Mouse (Mus musculus): ENCODE data around the gene Tacr2. TPM values are rescaled to one million over a fixed set of nuclear protein-coding genes. Genes with fewer than 3 reads are reported as not detected.

Gene Tacr2
- total and polyA plus RNA-seq, 3 experiments: 0.45 TPM; not detected in 2

DNA sequence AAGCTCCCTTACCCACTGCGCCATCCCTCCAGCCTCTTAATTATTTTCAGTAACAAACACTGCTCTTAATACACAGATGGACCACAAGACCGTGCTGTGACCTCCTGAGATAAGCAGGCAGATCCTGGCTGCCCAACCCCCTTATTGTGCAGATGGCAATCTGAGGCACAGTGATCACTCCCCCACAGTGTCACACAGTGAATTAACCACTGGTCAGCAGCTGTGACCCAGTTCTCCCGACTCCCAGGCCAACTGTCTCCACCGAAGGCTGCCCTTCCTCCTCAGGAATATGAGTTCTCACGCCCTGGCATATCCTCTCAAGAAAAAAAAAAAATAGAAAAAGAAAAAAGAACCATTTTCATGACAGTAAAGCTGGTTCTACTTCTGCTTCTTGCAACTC, 35.6 kb upstream of the Tacr2 start:
- DNase-seq (ENCODE audit: low spot score) (no peak), ATAC-seq (ENCODE audit: extremely low read depth, insufficient number of reproducible peaks, low FRiP score, poor library complexity, severe bottlenecking) (peak; percentile 86)
- TF ChIP-seq TAL1 (conservative IDR thresholded peaks at IDR 0.05; ENCODE audit: low read depth, low read length): peak; percentile 82
- TF ChIP-seq GATA1 (IDR thresholded peaks at IDR 0.05; ENCODE audit: borderline replicate concordance, low read length): no peak
- no peak overlapping the region; the same call in 1 of the 2 replicates for H3K4me3 ChIP-seq (ENCODE audit: low read depth, low read length)
- no peaks in the 10 kb centered on the region for H3K36me3 ChIP-seq (replicated peaks)
- H3K27me3 ChIP-seq (ENCODE audit: insufficient read depth, low read length): no peaks in the 10 kb centered on the region
- no peaks in the 10 kb centered on the region for H3K9me3 ChIP-seq (replicated peaks)
- peaks cover 80% of the 10 kb centered on the region for H3K4me1 ChIP-seq (ENCODE audit: insufficient read depth, low read depth, low read length)

DNA sequence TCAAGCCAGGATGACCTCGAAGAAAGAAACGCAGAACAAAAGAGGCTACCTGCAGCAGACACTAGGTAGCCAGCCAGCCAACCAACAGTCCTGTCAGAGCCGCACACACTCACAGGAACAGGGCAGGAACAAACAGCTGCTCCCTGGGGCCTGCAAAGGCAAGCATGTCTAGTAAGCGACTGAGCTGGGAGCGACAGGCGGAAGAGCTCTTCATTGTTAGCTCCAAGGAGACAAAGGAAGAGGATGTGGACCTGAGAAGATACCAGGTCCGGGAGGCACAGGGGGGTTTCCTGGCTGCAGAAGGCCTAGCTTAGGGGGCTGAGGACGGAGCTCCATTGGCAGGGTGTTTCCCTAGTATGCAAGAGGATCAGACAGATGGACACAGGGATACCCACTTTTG, 35.0 kb upstream of the Tacr2 start:
- no peak for ATAC-seq (ENCODE audit: extremely low read depth, insufficient number of reproducible peaks, low FRiP score, poor library complexity, severe bottlenecking)
- Histone ChIP-seq H3K4me1 (ENCODE audit: insufficient read depth, low read depth, low read length) (peaks cover 84% of the 10 kb centered on the region), H3K9me3 (replicated peaks) (no peaks in the 10 kb centered on the region)

DNA sequence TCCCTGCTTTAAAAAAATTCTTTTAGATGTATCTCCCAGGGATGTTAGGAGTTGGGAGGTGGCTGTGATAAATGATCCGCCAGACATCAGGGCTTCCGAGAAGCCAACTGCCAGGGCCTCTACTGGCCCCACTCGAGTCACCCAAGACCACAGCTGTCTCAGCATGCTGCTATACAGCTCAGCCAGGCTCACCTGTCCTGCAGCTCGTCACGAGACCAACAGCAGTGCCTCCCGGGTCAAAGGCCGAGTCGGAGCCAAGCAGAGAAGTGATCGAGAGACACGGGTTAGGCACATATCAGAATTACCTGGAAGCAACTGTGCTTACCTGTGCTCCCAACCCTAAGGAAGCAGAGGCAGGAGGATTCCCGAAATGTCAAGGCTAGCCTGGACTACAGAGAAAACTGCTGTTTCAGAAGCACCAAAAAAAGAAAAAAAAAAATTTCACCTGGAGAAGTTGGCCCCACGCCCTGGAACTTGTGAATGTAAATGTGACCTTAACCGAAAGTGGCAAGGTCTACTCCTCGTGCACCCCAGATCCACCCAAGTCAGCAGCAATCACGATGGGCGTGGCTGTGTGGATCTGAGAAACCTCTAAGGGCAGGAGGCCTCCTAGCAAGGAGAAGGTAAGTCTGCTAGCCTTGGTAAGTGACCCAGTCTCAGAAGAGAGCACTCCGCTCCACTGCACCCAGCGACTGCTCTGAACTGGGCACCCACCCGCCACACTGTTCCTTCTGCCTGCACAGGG, 34.0 kb upstream of the Tacr2 start:
- no peaks in the 10 kb centered on the region for H3K27me3 ChIP-seq (ENCODE audit: insufficient read depth, low read length)
- no peak for TF ChIP-seq TAL1 (conservative IDR thresholded peaks at IDR 0.05; ENCODE audit: low read depth, low read length)
- TF ChIP-seq GATA1 (IDR thresholded peaks at IDR 0.05; ENCODE audit: borderline replicate concordance, low read length): no peak
- no peak for TF ChIP-seq GATA2 (IDR thresholded peaks at IDR 0.05; ENCODE audit: borderline replicate concordance, low read depth, low read length)
- TF ChIP-seq POLR2AphosphoS5 (IDR thresholded peaks at IDR 0.05; ENCODE audit: insufficient replicate concordance, low read depth, low read length): no peak
- no peak for ATAC-seq (ENCODE audit: extremely low read depth, insufficient number of reproducible peaks, low FRiP score, poor library complexity, severe bottlenecking)
- H3K9me3 ChIP-seq (replicated peaks): no peaks in the 10 kb centered on the region
- DNase-seq (ENCODE audit: low spot score): no peak
- no peaks in the 10 kb centered on the region for H3K36me3 ChIP-seq (replicated peaks)
- peaks cover 75% of the 10 kb centered on the region for H3K4me1 ChIP-seq (ENCODE audit: insufficient read depth, low read depth, low read length)
- H3K4me3 ChIP-seq (ENCODE audit: low read depth, low read length): peak overlapping the region; percentile 65; the same call in 1 of the 2 replicates

More for the DNA sequence above, 35.0 kb upstream of the Tacr2 start:
- H3K27me3 ChIP-seq (ENCODE audit: insufficient read depth, low read length): no peaks in the 10 kb centered on the region
- no peak for DNase-seq (ENCODE audit: low spot score)
- H3K4me3 ChIP-seq (ENCODE audit: low read depth, low read length): peak overlapping the region; percentile 56; the same call in 1 of the 2 replicates
- H3K36me3 ChIP-seq (replicated peaks): no peaks in the 10 kb centered on the region
- TF ChIP-seq CTCF (IDR thresholded peaks at IDR 0.05; ENCODE audit: low read depth, low read length) (no peak), TAL1 (conservative IDR thresholded peaks at IDR 0.05; ENCODE audit: low read depth, low read length) (no peak), GATA2 (IDR thresholded peaks at IDR 0.05; ENCODE audit: borderline replicate concordance, low read depth, low read length) (no peak), GATA1 (IDR thresholded peaks at IDR 0.05; ENCODE audit: borderline replicate concordance, low read length) (no peak), POLR2AphosphoS5 (IDR thresholded peaks at IDR 0.05; ENCODE audit: insufficient replicate concordance, low read depth, low read length) (no peak)

DNA sequence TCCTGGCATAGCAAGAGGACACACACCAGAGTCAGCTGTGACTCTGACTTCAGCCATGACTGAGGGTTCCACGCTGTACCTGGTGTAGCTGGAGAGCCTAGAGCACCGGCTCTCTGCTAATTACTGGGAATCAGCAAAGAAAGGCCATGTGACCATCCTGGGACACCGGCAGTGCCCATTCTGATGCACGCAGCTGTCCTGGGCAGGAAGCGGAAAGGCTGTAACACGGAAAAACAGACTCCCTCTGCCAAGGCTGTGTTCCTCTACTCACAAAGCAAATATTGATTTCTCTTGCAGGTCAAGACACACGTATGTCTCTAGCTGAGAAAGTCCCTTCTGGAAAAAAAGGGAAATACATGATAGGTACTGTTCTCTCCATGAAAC, 33.5 kb upstream of the Tacr2 start:
- H3K9me3 ChIP-seq (replicated peaks): no peaks in the 10 kb centered on the region
- peak overlapping the region; percentile 65; the same call in 1 of the 2 replicates for H3K4me3 ChIP-seq (ENCODE audit: low read depth, low read length)
- H3K4me1 ChIP-seq (ENCODE audit: insufficient read depth, low read depth, low read length): peaks cover 69% of the 10 kb centered on the region
- H3K36me3 ChIP-seq (replicated peaks): no peaks in the 10 kb centered on the region
- TF ChIP-seq CTCF (IDR thresholded peaks at IDR 0.05; ENCODE audit: low read depth, low read length): no peak
- TF ChIP-seq TAL1 (conservative IDR thresholded peaks at IDR 0.05; ENCODE audit: low read depth, low read length): no peak
- TF ChIP-seq POLR2AphosphoS5 (IDR thresholded peaks at IDR 0.05; ENCODE audit: insufficient replicate concordance, low read depth, low read length): no peak
- TF ChIP-seq GATA2 (IDR thresholded peaks at IDR 0.05; ENCODE audit: borderline replicate concordance, low read depth, low read length): no peak
- TF ChIP-seq GATA1 (IDR thresholded peaks at IDR 0.05; ENCODE audit: borderline replicate concordance, low read length): no peak
- H3K27me3 ChIP-seq (ENCODE audit: insufficient read depth, low read length): no peaks in the 10 kb centered on the region
- DNase-seq (ENCODE audit: low spot score) (no peak), ATAC-seq (ENCODE audit: extremely low read depth, insufficient number of reproducible peaks, low FRiP score, poor library complexity, severe bottlenecking) (no peak)

DNA sequence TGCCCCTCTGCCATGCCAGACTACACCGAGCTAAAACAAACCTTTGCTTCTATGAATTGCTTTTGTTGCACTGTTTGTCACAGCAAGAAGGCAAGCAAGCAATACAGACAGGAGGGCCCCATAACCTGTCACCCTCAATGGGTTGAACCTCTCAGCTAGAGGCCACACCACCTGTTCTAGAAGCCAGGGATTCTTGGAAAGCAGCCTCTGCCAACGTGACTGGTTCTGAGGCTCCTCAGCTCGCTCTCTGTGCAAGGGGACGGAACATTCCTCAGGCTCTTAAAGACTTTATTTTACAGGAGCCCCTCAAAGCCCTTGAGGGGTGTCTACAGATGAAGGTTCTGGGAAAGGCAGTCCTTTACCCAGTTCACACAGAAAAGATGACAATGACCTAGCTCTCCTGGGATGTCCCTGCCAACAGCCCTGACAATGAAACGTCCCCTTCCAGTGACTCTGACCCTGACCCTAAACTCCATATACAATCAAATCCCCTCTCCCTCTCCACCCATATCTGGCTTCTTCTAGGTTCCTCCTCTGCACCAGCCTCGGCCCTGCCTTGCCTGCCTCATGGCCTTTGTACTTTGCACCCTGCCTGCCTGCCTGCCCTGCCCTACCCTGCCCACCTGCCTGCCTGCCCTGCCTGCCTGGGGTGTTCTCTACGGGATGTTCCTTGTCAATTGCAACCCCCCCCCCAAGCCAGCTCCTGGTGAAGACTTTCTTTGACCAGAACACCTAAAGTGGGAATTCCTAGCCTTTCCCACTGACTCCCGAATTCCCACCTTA, 31.3 kb upstream of the Tacr2 start:
- H3K4me3 ChIP-seq (ENCODE audit: low read depth, low read length): no peak overlapping the region; the same call in 1 of the 2 replicates
- no peak for ATAC-seq (ENCODE audit: extremely low read depth, insufficient number of reproducible peaks, low FRiP score, poor library complexity, severe bottlenecking)
- no peak for TF ChIP-seq POLR2AphosphoS5 (IDR thresholded peaks at IDR 0.05; ENCODE audit: insufficient replicate concordance, low read depth, low read length)
- peaks cover 54% of the 10 kb centered on the region for H3K4me1 ChIP-seq (ENCODE audit: insufficient read depth, low read depth, low read length)
- H3K27me3 ChIP-seq (ENCODE audit: insufficient read depth, low read length): no peaks in the 10 kb centered on the region
- no peaks in the 10 kb centered on the region for H3K36me3 ChIP-seq (replicated peaks)
- no peaks in the 10 kb centered on the region for H3K9me3 ChIP-seq (replicated peaks)
- no peak for DNase-seq (ENCODE audit: low spot score)

DNA sequence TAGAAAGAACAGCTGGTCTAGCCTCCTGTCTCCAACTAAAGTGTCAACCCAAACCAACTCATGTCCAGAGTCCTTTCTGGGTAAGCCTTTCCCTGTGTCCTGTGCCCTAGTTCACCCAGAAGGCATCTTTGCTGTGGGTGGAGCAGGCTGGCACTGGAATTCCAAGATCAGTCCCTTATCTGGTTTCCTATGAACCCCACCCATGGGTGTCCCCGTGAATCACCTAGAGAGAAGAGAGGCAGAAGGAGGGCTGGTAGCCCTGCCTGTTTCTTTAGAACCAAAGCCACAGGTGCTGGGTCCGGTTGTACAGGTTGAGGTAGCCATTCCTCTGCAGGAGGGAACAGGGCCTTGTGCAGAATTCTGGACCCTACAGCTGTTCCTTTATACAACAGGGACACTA, 30.6 kb upstream of the Tacr2 start:
- H3K27me3 ChIP-seq (ENCODE audit: insufficient read depth, low read length): no peaks in the 10 kb centered on the region
- no peak for ATAC-seq (ENCODE audit: extremely low read depth, insufficient number of reproducible peaks, low FRiP score, poor library complexity, severe bottlenecking)
- peaks cover 48% of the 10 kb centered on the region for H3K4me1 ChIP-seq (ENCODE audit: insufficient read depth, low read depth, low read length)

More for the DNA sequence above, 30.6 kb upstream of the Tacr2 start:
- no peak for TF ChIP-seq POLR2AphosphoS5 (IDR thresholded peaks at IDR 0.05; ENCODE audit: insufficient replicate concordance, low read depth, low read length)
- no peak for TF ChIP-seq CTCF (IDR thresholded peaks at IDR 0.05; ENCODE audit: low read depth, low read length)
- TF ChIP-seq GATA2 (IDR thresholded peaks at IDR 0.05; ENCODE audit: borderline replicate concordance, low read depth, low read length): no peak
- no peak for TF ChIP-seq GATA1 (IDR thresholded peaks at IDR 0.05; ENCODE audit: borderline replicate concordance, low read length)
- TF ChIP-seq TAL1 (conservative IDR thresholded peaks at IDR 0.05; ENCODE audit: low read depth, low read length): no peak
- Histone ChIP-seq H3K4me3 (ENCODE audit: low read depth, low read length) (no peak overlapping the region), H3K9me3 (replicated peaks) (no peaks in the 10 kb centered on the region), H3K36me3 (replicated peaks) (no peaks in the 10 kb centered on the region)
- DNase-seq (ENCODE audit: low spot score): no peak
